Mouse (Mus musculus) natural killer cell, adult 2 months (primary cell): ENCODE measurements around the gene Gm4981.
"Not testable (repeated sequence)": the region's sequence is repeated elsewhere in the genome, so short reads cannot be mapped to it uniquely, and the experiment has no call there.

Source experiments
- DNase-seq, 2 experiments: peaks; one replicate each; pipeline ENCODE4 v3.0.0; 2022; ENCODE audit warnings: low spot score in 2 of 2

Gene Gm4981

GRCm38 (mm10) chr10:58223161-58223560 is 13.3 kb downstream of the Gm4981 start:
- not testable (repeated sequence) for DNase-seq

GRCm38 (mm10) chr10:58221571-58221970 is 14.9 kb downstream of the Gm4981 start:
- not testable (repeated sequence) for DNase-seq

GRCm38 (mm10) chr10:58220726-58221125 is 15.8 kb downstream of the Gm4981 start:
- no peak for DNase-seq

- no peak for DNase-seq
These were observed 19.1 kb downstream of the Gm4981 start for GRCm38 (mm10) chr10:58217366-58217765.

GRCm38 (mm10) chr10:58215353-58215752 is 21.1 kb downstream of the Gm4981 start:
- no peak for DNase-seq

GRCm38 (mm10) chr10:58214934-58215333 is 21.6 kb downstream of the Gm4981 start:
- no peak for DNase-seq

- DNase-seq = no peak
These were observed 22.0 kb downstream of the Gm4981 start for GRCm38 (mm10) chr10:58214497-58214896.

- no peak for DNase-seq
These were observed 24.3 kb downstream of the Gm4981 start for GRCm38 (mm10) chr10:58212230-58212629.

- no peak for DNase-seq
These were observed 25.3 kb downstream of the Gm4981 start for GRCm38 (mm10) chr10:58211213-58211612.

- DNase-seq = no peak
These were observed 26.0 kb downstream of the Gm4981 start for GRCm38 (mm10) chr10:58210514-58210913.

- DNase-seq = no peak
These were observed 26.6 kb downstream of the Gm4981 start for GRCm38 (mm10) chr10:58209710-58210467.

- no peak for DNase-seq
These were observed 29.7 kb downstream of the Gm4981 start for GRCm38 (mm10) chr10:58206639-58207404.

- no peak for DNase-seq
These were observed 30.5 kb downstream of the Gm4981 start for GRCm38 (mm10) chr10:58205986-58206385.
